Mouse (Mus musculus) layer of hippocampus, adult 9-11 months (tissue): Measurements from ENCODE around the gene Garnl3.
A peak's percentile ranks its signal among the peaks of the same experiment; 100 is the strongest.
"Not testable (repeated sequence)": the region's sequence is repeated elsewhere in the genome, so short reads cannot be mapped to it uniquely, and the experiment has no call there.

Source experiments
- DNase-seq: peaks from one replicate; pipeline ENCODE4 v3.0.0; 2022

Gene Garnl3

DNA sequence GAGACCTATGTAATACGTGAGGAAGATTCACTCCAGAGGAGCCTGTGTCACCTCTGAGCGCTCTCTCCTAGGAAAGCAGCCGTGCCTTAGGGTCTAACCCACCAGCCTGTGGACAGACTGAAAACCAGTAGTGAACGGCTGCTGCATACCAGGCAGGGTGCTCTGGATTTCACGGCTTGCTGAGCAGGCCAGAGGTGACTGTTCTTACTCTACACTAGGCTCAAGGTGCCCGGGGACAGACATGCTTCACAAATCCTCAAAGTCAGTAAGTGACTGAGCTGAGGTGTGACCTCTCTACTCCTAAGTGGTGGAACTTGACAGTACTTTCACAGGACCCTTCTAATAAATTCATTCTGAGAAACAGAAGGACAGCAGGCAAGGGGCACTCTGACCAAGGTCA lies 108.6 kb downstream of the Garnl3 start:
- no peak for DNase-seq

DNA sequence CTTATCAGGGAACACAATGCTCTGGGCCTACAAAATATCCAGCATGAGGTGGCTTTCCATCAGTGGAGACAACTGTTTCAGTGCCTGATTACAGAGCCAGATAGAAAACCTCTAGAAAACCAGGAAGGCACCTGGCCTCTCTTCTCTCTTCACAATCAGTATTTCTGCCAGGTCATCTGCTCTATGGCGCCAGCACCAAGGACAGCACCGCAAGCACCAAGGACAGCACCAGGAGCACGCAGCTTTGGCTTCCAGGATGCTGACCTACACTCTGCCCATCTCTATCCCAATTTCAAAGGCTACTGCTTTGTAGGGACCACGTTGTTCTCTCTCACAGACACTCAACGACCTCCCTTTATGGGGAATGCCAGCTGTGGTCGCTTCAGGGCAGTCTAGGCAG lies 113.4 kb downstream of the Garnl3 start:
- no peak for DNase-seq

DNA sequence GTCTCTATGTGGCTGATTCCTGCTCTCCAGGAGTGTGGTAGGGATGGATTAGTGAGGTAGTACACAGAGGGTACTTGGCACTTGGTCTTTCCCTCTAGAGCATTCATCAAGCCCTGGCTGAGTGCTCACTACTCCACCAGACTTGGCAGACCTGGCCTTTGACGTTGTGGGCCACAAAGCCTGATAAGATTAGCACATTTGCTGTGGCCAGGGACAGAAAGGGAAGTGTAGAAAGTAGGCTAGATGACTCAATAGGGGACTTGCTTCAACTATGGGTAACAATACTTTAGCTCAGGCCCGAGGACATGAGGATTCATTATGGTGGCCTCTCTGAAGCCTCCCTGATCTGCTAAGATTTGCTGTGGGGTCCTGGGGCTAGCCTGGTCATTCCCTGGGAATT lies 114.3 kb downstream of the Garnl3 start:
- DNase-seq, result no peak

DNA sequence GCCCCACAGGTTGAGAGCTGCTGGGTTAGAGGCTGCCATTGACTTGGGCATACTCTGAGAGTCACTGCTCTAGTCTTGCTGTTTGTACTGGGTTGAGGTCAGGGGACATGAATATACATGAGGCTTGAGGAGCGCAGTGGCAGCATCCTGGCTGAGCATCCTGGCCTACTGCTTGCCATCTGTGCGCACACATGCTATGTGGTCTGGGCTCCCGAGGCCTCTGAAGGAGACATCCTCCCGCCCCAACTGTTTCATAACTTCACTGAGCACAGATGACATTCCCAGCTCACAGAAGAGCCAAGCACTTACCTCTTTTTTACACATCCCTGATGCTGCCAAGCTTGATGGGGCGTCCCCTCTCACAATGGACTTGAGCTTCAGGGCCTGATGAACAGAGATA lies 116.6 kb downstream of the Garnl3 start:
- peak; percentile 57 for DNase-seq

DNA sequence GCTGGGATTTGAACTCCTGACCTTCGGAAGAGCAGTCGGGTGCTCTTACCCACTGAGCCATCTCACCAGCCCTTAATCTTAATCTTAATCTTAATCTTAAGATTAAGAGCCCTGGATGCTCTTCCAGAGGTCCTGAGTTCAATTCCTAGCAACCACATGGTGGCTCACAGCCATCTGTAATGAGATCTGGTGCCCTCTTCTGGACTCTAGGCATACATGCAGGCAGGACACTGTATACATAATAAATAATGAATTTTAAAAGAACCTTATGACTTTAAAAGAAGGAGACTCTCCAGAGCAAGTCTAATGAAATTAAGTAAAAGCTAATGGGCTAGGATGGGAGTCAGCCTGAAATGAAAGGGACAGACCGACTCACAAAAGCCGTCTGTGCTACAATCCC lies 122.4 kb downstream of the Garnl3 start:
- not testable (repeated sequence) for DNase-seq

DNA sequence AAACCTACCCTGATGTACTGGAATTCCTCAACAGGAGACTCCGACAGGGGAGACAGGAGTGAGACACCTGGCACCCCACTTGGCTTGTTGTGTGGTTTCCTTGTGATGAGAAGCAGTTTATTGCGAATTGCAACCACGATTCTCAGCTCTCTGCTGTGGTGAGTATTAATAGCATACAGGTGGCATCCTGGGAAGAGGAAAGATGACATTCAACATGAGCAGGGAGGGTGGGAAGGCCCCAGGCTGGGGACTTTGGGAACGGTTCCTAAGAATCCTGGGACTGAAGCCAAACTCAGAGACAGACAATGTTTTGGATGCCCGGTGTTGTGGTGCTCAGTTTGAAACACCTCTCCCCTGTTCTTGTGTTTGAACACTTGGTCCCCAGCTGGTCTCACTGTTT lies 126.4 kb downstream of the Garnl3 start:
- DNase-seq, result peak; percentile 41

DNA sequence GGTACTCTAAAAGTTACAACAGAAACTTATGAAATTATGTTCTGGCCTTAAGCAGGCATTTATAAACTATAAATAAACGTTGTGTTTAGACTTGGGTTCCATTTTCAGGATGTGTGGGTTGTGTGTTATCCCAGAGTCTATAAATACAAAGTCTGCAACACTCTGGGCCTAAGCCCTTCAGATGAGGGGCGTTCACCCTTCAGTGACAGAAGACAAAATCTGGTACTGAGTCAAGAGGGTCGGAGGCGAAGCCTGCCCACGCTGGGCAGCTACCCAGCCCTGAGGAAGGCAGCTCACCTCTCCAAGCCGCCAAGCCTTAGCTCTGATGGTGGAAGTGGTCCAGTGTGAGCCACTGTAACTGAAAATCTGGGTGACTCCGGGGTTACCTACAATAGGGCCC lies 129.3 kb downstream of the Garnl3 start:
- no peak for DNase-seq

DNA sequence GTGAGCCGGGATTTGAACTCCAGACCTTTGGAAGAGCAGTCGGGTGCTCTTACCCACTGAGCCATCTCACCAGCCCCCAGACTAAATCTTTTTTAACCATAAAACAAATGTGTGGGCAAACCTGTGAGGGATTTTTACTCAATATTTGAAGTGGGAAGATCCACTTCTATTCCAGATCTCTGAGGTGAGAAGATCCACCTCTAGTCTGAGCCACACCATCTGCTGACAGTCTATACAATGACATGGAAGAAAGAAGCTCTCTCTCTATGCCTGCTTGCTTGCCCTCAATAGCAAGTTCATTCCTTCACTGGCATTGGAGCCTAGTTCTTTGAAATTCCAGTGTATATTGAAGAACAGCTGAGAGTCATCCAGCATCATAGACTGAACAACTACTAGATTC lies 131.7 kb downstream of the Garnl3 start:
- DNase-seq, result no peak

DNA sequence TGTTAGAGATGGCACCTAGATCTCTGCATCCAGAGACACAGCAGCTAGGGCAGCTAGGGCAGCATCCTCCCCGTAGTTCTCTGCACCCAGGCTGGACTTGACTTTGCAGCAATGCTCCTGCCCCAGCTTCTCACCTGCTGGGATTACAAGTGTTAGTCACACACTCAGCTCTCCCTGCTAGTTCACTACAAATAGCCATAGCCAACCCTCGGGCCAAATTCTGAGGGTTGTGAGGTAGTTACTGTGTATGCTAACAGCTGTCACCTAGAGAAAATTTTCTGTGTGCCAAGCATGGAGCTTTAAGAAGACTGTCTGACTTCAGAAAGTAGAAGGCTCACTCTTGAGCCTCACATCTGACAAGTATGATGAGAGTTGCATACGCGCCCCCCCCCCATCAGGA lies 133.7 kb downstream of the Garnl3 start:
- DNase-seq, result no peak

DNA sequence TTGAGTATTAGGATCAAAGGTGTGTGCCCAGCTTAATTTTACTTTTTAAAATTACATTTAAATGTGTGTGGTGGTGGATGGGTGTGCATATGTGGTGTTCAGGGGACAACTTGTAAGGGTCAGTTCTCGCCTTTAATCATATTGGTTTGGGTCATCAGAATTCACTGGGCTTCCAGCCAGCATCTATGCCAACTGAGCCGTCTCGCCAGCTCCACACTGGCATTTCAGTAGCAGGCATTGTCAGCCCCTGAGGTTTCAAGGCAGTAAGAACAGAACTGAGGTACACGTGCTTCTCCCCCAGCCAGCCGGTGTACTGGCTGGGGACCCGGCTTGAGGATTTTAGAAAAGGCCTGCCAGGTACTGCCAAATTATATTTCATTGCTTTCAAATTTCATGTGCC lies 134.4 kb downstream of the Garnl3 start:
- no peak for DNase-seq

DNA sequence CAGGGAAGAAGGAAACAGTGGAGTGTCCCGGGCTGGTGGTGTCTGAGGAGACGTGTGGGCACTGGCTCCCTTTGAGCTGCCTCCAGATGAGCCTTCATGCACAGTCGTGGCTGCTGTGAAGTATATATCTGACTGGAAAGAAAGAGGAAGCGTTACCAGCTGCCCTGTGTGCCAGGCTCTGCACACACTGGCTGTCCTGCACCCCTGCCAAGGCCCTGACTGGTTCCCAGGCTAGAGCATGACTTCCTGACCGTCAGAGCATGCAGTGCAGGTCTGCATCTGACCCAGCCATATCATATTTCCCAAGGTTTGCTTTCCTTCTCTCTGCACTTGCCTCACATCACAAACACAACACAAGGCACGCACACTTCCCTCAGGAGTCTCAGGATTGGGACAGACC lies 139.3 kb downstream of the Garnl3 start:
- no peak for DNase-seq

DNA sequence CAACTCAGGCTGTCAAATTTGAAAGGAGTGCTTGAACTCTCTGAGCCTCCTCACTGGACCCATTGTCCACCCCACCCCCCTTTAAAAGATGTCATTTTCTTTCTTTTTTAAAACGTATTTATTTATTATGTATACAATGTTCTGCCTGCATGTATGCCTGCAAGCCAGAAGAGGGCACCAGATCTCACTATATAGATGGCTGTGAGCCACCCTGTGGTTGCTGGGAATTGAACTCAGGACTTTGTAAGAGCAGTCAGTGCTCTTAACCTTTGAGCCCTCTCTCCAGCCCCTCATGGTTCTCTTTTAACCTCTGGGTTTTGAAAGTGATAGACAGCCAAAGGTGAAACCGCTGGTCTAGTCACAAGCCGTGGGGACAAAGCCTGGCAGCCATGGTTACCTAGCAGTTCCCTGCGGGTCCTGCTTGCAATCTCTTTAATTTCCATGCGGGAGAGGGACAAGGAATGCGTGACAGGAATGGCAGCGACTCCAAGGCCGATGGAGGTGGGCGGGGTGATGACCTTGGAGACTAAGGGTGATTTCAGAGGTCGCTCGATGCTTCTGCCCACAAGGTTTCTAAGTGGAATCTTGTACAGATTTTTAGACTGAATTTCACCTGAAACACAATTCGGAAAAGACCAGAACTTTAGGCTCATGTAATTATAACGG lies 141.2 kb downstream of the Garnl3 start:
- DNase-seq, result no peak

DNA sequence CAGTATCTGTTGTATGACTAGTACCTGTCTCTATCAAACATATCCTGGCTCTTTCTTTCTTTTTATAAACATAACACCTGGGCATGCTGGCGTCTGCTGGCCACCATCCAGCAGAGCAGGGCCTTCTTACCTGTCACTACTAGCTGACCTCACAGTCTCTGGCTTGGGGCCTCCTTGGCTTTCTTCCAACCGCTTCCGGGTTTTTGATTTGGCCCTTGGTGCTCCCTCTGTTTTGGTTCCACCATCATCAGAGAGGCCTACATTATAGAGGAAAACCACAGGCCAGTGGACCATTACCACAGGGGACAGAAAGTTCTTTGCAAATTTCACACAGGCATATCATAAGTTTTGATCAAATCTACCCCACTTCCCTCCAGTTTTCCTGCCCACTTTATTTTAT lies 142.1 kb downstream of the Garnl3 start:
- no peak for DNase-seq

DNA sequence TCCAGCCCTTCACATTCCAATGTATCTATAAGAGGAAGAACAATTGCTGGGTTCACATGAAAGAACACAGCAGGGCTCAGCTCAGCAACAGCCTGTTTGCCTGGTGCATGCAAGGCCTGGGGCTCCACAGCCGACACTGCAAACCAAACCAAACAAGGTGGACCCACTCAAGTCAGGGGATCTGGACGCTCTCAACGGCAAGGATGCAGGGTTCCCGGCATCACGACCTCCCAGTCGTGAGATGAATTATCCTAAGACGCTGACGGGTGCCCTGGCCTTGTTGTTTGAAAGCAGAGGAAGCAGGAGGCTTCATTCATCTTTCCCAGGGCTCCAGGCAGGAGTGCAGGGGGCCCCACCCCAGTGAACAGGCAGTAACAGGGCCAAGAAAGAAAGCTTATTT lies 145.6 kb downstream of the Garnl3 start:
- DNase-seq, result no peak

DNA sequence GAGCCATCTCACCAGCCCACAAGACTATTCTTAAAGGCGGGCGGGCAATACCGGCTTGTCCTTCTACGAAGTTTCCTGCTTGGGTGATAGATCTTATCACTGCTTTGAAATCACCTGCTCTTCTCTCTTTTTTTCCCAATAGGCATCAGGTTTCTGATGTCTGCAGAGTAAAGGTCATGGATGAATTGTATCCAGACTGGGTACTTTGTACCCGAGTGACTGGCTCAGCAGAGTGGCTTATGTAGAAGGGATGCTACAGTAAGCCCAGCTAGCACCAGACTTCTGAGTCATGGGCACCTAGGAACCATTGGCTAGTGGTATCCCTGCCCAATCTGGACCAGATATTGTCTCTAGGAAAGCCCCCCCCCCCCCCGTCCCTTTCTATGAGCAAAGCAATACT lies 147.8 kb downstream of the Garnl3 start:
- no peak for DNase-seq

DNA sequence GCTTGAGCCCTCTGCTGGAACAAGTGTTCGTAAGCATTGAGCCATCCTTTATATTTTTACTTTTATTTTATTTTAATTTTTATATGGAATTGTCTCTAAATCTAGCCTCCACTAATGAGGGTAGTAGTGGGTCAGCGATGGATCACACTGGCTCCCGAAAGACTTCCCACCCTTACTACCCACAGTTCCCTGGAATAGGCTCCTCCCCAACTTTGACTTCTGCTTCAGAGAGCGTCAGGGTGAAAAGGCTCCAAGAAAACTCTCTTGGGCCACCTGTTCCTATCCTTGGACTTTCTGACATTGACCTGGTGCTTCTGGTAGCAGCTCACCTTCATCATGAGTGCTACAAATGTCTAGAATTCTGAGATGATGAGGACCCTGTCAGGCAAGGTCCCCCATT lies 148.8 kb downstream of the Garnl3 start:
- DNase-seq, result no peak

DNA sequence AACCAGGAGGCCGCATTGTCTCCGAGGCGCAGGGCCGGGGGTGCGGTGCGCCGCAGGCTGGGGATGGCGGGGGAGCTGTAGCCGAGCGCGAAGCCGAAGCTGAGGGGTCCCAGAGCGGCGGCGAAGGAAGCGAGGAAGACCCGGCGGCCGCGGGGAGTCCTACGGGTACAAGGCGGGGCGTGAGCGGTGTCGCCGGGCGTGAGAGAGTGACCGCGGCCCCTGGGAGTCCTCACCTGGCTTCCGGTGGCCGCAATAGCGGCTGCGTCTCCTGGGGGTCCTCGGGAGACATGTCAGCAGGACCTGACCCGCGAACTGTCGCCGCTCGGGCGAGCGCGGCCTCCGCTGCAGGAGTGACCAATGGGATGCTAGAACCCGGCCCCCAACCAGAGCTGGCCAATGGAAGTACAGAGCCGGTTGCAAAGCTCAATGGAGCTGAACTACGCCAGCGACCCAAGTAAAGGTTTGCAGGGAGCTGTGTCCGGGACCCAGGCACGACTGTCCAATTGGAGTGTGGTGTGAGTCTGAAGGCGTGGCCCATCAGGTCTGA lies 149.7 kb downstream of the Garnl3 start, which contains the start of gene Slc2a8:
Gene Slc2a8 (minus strand): TSS at position 359 of the 547 bp plus-strand sequence.
- peak; percentile 96 for DNase-seq

DNA sequence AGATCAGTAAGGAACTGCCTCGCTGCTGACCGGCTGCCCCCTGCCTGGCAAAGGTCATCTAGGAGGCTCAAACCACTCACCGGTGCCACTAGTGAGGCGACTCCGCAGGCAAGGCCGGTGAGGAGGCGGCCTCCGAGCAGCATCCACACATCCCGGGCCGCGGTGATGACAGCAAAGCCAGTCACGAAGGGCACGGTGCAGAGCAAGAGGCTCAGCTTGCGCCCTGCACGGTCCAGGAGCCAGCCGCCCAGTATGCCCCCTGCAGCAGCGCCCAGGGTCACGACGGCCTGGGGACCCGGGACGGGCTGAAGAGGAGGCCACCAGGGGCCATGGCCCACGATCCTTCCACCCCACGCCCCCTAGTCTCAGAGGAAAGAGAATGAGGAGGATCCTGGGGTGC lies 150.2 kb downstream of the Garnl3 start:
- no peak for DNase-seq

DNA sequence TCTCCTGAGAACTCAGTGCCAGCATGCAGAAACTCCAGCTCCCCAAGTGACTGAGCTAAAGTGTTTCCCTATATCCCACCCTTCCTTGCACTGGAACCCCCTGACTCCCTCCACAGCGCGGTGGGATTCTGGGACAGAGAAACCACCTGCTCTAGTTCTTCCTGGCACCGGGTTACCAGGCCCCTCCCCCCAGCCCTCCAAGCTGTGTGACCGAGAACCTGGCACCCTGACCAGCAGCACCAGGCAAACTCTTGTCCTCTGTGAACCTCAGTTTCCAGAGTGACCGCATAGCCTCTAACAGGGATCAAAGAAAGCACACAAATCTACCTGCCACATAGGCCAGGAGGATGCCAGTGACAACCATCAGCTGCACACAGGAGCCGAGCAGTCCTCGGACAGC lies 151.8 kb downstream of the Garnl3 start:
- DNase-seq, result no peak

DNA sequence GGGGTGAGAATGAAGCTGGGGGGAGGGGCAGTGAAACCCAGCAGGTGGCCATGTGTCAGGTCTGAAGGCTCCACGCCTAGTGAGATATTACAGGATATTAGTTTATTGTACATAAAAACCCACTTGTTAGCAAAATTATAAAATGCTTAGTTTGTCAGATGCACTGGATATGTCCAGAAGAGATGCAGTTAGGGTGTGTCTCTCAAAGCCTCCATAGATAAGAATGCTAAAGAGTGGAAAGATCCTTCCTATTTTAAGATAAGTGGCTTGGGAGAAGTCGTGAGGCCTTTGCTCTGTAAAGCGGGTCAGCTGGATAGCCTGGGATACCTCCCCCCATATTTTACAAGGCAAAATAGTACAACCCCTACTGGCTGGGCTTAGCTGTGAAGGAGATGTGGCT lies 152.8 kb downstream of the Garnl3 start:
- DNase-seq, result no peak

DNA sequence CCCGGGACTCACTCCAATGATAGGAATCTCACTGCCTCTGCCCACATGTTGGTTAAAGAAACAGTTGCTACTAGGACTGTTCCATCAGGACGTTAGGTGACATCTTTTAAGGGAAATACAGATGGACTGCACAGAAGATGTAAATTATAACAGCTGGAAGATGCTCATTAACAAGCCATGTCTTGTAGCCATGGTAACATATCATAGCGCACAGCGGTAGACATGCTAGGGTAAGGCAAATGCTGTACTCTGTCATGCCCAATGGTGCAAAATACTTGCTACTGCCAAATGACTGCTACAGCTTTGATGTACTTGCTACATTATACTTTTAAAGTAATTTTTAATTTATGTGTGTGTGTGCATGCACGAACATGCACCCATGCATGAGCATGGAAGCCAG lies 154.3 kb downstream of the Garnl3 start:
- no peak for DNase-seq

DNA sequence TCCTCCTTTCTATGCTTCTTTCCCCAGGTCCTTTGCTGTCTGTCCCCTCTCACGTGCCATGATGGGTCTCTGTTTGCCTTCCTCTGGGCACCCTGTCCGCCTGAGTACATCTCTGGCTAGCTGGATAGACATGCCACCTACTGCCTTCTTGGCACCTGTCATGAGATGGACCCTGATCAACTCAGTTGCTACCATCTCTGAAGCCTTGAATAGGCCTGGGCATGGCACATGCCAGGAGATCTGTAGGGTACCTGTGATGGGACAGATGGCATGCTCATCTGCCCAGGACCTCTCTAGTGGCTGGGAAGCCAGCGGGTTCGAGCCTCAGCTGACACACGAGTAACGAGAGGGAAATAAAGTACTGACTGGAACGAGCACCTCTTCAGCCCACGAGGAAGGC lies 157.2 kb downstream of the Garnl3 start:
- DNase-seq, result no peak

DNA sequence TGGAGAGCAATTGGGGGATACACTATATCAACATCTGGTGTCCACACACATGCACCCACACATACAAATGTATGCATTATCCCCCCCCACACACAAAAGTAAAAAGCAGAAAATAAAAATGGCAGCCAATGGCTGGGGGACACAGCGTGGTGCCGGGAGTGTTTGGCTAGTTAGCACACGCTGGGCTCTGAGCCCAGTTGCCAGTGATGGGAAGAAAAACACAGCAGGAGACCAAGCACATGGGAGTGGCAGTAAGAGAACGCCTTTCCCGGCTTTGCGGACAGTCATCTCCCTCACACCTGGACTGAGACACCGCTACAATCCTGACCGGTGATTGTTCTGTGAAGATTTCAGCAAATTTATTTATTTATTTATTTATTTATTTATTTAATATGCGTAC lies 160.2 kb downstream of the Garnl3 start:
- no peak for DNase-seq

DNA sequence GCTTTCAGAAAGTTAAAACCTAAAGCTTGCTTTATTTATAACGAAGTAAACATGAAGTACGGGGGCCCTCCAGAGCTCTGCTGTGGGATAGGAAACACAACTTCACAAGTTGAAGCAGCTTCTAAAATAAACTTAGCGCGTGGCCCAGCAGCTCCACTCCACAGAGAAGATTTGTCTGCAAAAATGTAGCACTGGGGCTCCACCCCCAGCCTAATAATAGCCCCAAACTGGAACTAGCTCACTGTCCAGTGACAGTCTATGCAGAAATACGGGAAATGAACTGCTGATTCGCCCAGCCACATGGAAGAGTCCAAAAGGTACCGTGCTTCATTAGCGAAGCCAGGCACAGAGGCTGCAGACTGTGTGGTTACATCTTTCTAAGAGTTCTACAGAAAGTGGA lies 162.1 kb downstream of the Garnl3 start:
- DNase-seq, result peak; percentile 75

DNA sequence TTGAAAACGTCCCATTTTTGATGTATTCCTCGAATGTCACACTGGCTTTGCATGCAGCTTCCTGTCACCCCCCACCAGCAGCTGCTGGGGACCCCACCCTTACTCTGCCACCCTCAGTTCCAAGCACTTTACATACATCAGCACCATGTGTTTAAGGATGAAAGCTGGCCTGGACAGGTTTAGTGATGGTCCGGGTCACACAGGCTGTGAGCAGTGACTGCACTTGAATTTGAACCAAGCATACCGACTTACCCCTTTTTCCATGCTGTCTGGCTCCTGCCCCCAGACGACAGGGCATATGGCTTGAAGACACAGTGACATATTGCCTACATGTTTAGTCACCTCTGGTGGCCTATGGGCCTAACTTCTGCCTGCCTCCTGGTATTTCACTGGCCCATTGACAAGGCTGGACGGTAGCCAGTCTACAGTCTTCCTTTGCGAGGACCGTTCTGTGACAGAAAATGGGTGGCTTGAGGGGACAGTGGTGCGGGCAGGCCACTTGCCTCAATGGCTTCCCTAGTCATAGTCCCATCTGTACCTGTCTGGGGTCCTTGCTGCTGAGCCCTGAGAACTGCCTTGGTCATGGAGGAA lies 163.3 kb downstream of the Garnl3 start:
- no peak for DNase-seq
